Mouse (Mus musculus) heart, embryonic 11.5 days (tissue): ENCODE results near the gene Dhtkd1. TPM values are rescaled to one million over a fixed set of nuclear protein-coding genes. Genes with fewer than 3 reads are reported as not detected.

ENCODE experiments used
- ATAC-seq: fragments of 200-750 bp; cut with Nextera tagmentation; replicated peaks from 2 replicates; pipeline ENCODE4 v1.8.0; 2017; ENCODE audit warnings: moderate library complexity; ENCODE audit not compliant: insufficient number of reproducible peaks, low FRiP score, low TSS enrichment
- H3K27ac ChIP-seq: fragments of 300-500 bp; sonication (generic); 2 replicates; pipeline ENCODE4 v1.5.1; 2014; ENCODE audit warnings: mild to moderate bottlenecking, low read depth, low read length
- H3K27me3 ChIP-seq: fragments of 300-500 bp; sonication (generic); 2 replicates; pipeline ENCODE4 v1.6.1; 2014; ENCODE audit warnings: mild to moderate bottlenecking, low read length, mixed read lengths; ENCODE audit not compliant: control insufficient read depth, insufficient read depth
- H3K36me3 ChIP-seq: fragments of 300-500 bp; sonication (generic); 2 replicates; pipeline ENCODE4 v1.6.1; 2014; ENCODE audit warnings: mild to moderate bottlenecking, low read length, moderate library complexity, mixed read lengths; ENCODE audit not compliant: control insufficient read depth, insufficient read depth
- H3K4me1 ChIP-seq: fragments of 300-500 bp; sonication (generic); 2 replicates; pipeline ENCODE4 v1.6.1; 2014; ENCODE audit warnings: low read length; ENCODE audit not compliant: control insufficient read depth, insufficient read depth
- H3K4me2 ChIP-seq: fragments of 300-500 bp; sonication (generic); 2 replicates; pipeline ENCODE4 v1.6.1; 2014; ENCODE audit warnings: mild to moderate bottlenecking, moderate library complexity
- H3K4me3 ChIP-seq: fragments of 300-500 bp; sonication (generic); 2 replicates; pipeline ENCODE4 v1.5.1; 2014; ENCODE audit warnings: low read depth, low read length
- H3K9ac ChIP-seq: fragments of 300-500 bp; sonication (generic); 2 replicates; pipeline ENCODE4 v1.6.1; 2014; ENCODE audit warnings: mild to moderate bottlenecking, low read depth, low read length, moderate library complexity
- H3K9me3 ChIP-seq: fragments of 300-500 bp; sonication (generic); replicated peaks from 2 replicates; pipeline ENCODE4 v1.6.1; 2016; ENCODE audit warnings: low read length; ENCODE audit not compliant: control insufficient read depth
- WGBS: fragments of 180-500 bp; shearing (Covaris S2); extraction: QIAGEN DNeasy Blood & Tissue Kit; methylation state at CpG from one replicate; pipeline ENCODE4 v1.1.7; 2014; ENCODE audit not compliant: insufficient replicate concordance; 5-methylcytosine and 5-hydroxymethylcytosine counted together
- polyA plus RNA-seq: library from polyadenylated mRNA; unstranded; fragments of >200 nt; fragmentation: Nextera tagmentation; extraction: Ambion mirVana; gene quantifications from 2 replicates; pipeline ENCODE4 v1.2.1, GENCODE M21; 2014

The Dhtkd1 gene
- polyA plus RNA-seq, 1 experiment from 2014 or later: 1.9 TPM

GRCm38 (mm10) chr2:5927481-5927880, 15.1 kb downstream of the Dhtkd1 start:
- Histone ChIP-seq H3K9ac (no peak overlapping the region), H3K27me3 (no peaks in the 10 kb centered on the region), H3K4me3 (no peak overlapping the region), H3K4me1 (no peaks in the 10 kb centered on the region), H3K9me3 (no peaks in the 10 kb centered on the region), H3K36me3 (no peaks in the 10 kb centered on the region), H3K27ac (no peak overlapping the region), H3K4me2 (no peak overlapping the region)
- ATAC-seq: no peak
- WGBS: 83% methylated on average over 5 of the region's 5 CpGs

- 75% methylated on average over 9 of the region's 9 CpGs for whole genome bisulfite sequencing
Observed at GRCm38 (mm10) chr2:5923786-5924185, 18.8 kb downstream of the Dhtkd1 start.

GRCm38 (mm10) chr2:5922823-5923222, 19.8 kb downstream of the Dhtkd1 start:
- Histone ChIP-seq H3K4me2 (no peak overlapping the region), H3K9me3 (no peaks in the 10 kb centered on the region), H3K27ac (no peak overlapping the region), H3K4me1 (no peaks in the 10 kb centered on the region), H3K4me3 (no peak overlapping the region), H3K27me3 (no peaks in the 10 kb centered on the region), H3K9ac (no peak overlapping the region), H3K36me3 (no peaks in the 10 kb centered on the region)
- WGBS: 91% methylated on average over 6 of the region's 6 CpGs
- ATAC-seq: no peak

More at GRCm38 (mm10) chr2:5923786-5924185, 18.8 kb downstream of the Dhtkd1 start:
- no peaks in the 10 kb centered on the region for H3K9me3 ChIP-seq
- no peaks in the 10 kb centered on the region for H3K27me3 ChIP-seq
- no peak overlapping the region for H3K9ac ChIP-seq
- no peak overlapping the region for H3K27ac ChIP-seq
- H3K36me3 ChIP-seq: no peaks in the 10 kb centered on the region
- no peak for ATAC-seq
- H3K4me1 ChIP-seq: no peaks in the 10 kb centered on the region
- no peak overlapping the region for H3K4me2 ChIP-seq
- H3K4me3 ChIP-seq: no peak overlapping the region

GRCm38 (mm10) chr2:5911282-5911965, 31.2 kb downstream of the Dhtkd1 start:
- H3K4me2 ChIP-seq: no peak overlapping the region
- H3K9me3 ChIP-seq: no peaks in the 10 kb centered on the region
- no peak overlapping the region for H3K4me3 ChIP-seq
- WGBS: 70% methylated on average over 16 of the region's 16 CpGs
- H3K4me1 ChIP-seq: no peaks in the 10 kb centered on the region
- H3K9ac ChIP-seq: no peak overlapping the region
- H3K27ac ChIP-seq: no peak overlapping the region
- no peaks in the 10 kb centered on the region for H3K36me3 ChIP-seq
- ATAC-seq: no peak
- H3K27me3 ChIP-seq: no peaks in the 10 kb centered on the region

- WGBS: 46% methylated on average over 3 of the region's 3 CpGs
- Histone ChIP-seq H3K4me3 (no peak overlapping the region), H3K4me1 (no peaks in the 10 kb centered on the region), H3K27me3 (no peaks in the 10 kb centered on the region), H3K36me3 (0 out of 2 replicates have a peak, but pooled peaks cover 2% of the 10 kb centered on the region), H3K9ac (no peak overlapping the region), H3K27ac (no peak overlapping the region), H3K9me3 (no peaks in the 10 kb centered on the region), H3K4me2 (no peak overlapping the region)
- no peak for ATAC-seq
Observed at GRCm38 (mm10) chr2:5906625-5907024, 36.0 kb downstream of the Dhtkd1 start.

- H3K27ac ChIP-seq: no peak overlapping the region
Observed at GRCm38 (mm10) chr2:5906092-5906491, 36.5 kb downstream of the Dhtkd1 start.

GRCm38 (mm10) chr2:5900145-5900544, 42.4 kb downstream of the Dhtkd1 start:
- Histone ChIP-seq H3K4me1 (no peaks in the 10 kb centered on the region), H3K36me3 (0 out of 2 replicates have a peak, but pooled peaks cover 2% of the 10 kb centered on the region), H3K27me3 (no peaks in the 10 kb centered on the region), H3K4me3 (no peak overlapping the region), H3K27ac (no peak overlapping the region), H3K4me2 (no peak overlapping the region), H3K9me3 (no peaks in the 10 kb centered on the region), H3K9ac (no peak overlapping the region)
- no peak for ATAC-seq
- WGBS: 59% methylated on average over 5 of the region's 5 CpGs

More at GRCm38 (mm10) chr2:5906092-5906491, 36.5 kb downstream of the Dhtkd1 start:
- H3K36me3 ChIP-seq: 0 out of 2 replicates have a peak, but pooled peaks cover 2% of the 10 kb centered on the region
- H3K4me3 ChIP-seq: no peak overlapping the region
- no peak for ATAC-seq
- no peak overlapping the region for H3K4me2 ChIP-seq
- 44% methylated on average over 5 of the region's 5 CpGs for WGBS
- no peaks in the 10 kb centered on the region for H3K9me3 ChIP-seq
- no peaks in the 10 kb centered on the region for H3K27me3 ChIP-seq
- no peaks in the 10 kb centered on the region for H3K4me1 ChIP-seq
- H3K9ac ChIP-seq: no peak overlapping the region

- Histone ChIP-seq H3K27me3 (no peaks in the 10 kb centered on the region), H3K9me3 (no peaks in the 10 kb centered on the region), H3K4me2 (peak within 1 kb of the TSS; percentile 68), H3K36me3 (peaks cover 3% of the 10 kb centered on the region; the same call in 1 of the 2 replicates), H3K4me3 (peak within 1 kb of the TSS; percentile 72), H3K4me1 (no peaks in the 10 kb centered on the region), H3K27ac (peak within 1 kb of the TSS; percentile 80), H3K9ac (peak within 1 kb of the TSS; percentile 83)
- WGBS: under 1% methylated on average over 62 of the region's 62 CpGs
- peak; percentile 100 for ATAC-seq
Observed at GRCm38 (mm10) chr2:5894843-5895570, 47.6 kb downstream of the Dhtkd1 start, which contains the start of gene Sec61a2. Sec61a2 (minus strand) TSS chr2:5895432.
